Mouse (Mus musculus) lung, adult 18-20 months (tissue): ENCODE results near the gene Tgfbrap1.

Experiments
- DNase-seq, 2 experiments: peaks; one replicate each; pipeline ENCODE4 v3.0.0; 2022; ENCODE audit warnings: mixed read lengths in 2 of 2

Tgfbrap1 gene

GRCm38 (mm10) chr1:43010461-43010860 lies 88.0 kb downstream of the Tgfbrap1 start:
- DNase-seq = no peak

GRCm38 (mm10) chr1:43006524-43006923 lies 91.9 kb downstream of the Tgfbrap1 start:
- no peak for DNase-seq

- DNase-seq = no peak
Observed at GRCm38 (mm10) chr1:43006051-43006514, 92.4 kb downstream of the Tgfbrap1 start.
